Mouse (Mus musculus) kidney, adult 2 months (tissue): ENCODE measurements around the gene Rxfp1. TPM values are rescaled to one million over a fixed set of nuclear protein-coding genes. Genes with fewer than 3 reads are reported as not detected.

Experiments used
- DNase-seq: peaks from one replicate; pipeline ENCODE4 v3.0.0; 2021
- H3K27ac ChIP-seq: fragments of 200-500 bp; 2 replicates; pipeline ENCODE4 v1.5.1; 2012; ENCODE audit warnings: low read depth, low read length, control low read depth, inconsistent platforms; ENCODE audit not compliant: insufficient read depth
- H3K27me3 ChIP-seq: fragments of 200-500 bp; replicated peaks from 2 replicates; pipeline ENCODE4 v1.6.1; 2012; ENCODE audit warnings: mild to moderate bottlenecking, moderate library complexity, low read length, inconsistent platforms; ENCODE audit not compliant: control insufficient read depth, insufficient read depth
- H3K36me3 ChIP-seq: fragments of 200-500 bp; 2 replicates; pipeline ENCODE4 v1.6.1; 2012; ENCODE audit warnings: mild to moderate bottlenecking, moderate library complexity, low read length, inconsistent platforms; ENCODE audit not compliant: control insufficient read depth, insufficient read depth
- H3K4me1 ChIP-seq: fragments of 200-500 bp; 2 replicates; pipeline ENCODE4 v1.6.1; 2011; ENCODE audit warnings: low read length; ENCODE audit not compliant: control insufficient read depth, insufficient read depth
- H3K4me3 ChIP-seq: fragments of 200-500 bp; 2 replicates; pipeline ENCODE4 v1.5.1; 2011; ENCODE audit warnings: mild to moderate bottlenecking, low read depth, low read length, control low read depth; ENCODE audit not compliant: insufficient read depth
- CTCF ChIP-seq: fragments of 200-500 bp; conservative IDR thresholded peaks from 2 replicates; pipeline ENCODE4 v1.5.1; 2011; ENCODE audit warnings: low read depth, mild to moderate bottlenecking, control low read depth, low read length, moderate library complexity, mixed read lengths; ENCODE audit not compliant: insufficient read depth, insufficient read length
- POLR2A ChIP-seq: fragments of 200-500 bp; IDR thresholded peaks from one replicate; pipeline ENCODE4 v1.6.1; 2011; ENCODE audit warnings: low read depth, low read length, control low read depth
- WGBS: fragments of 180-500 bp; shearing (Covaris S2); methylation state at CpG from one replicate; pipeline ENCODE4 v1.1.7; 2018; 5-methylcytosine and 5-hydroxymethylcytosine counted together
- polyA plus RNA-seq: library from polyadenylated mRNA; depleted of rRNA; stranded (reverse); fragments of >200 nt; gene quantifications from 2 replicates; pipeline ENCODE4 v1.2.3, GENCODE M21; 2012

The Rxfp1 gene
- polyA plus RNA-seq, 1 experiment, result 0.09 TPM

- Histone ChIP-seq H3K4me3 (no peak overlapping the region), H3K36me3 (no peaks in the 10 kb centered on the region), H3K27me3 (no peaks in the 10 kb centered on the region), H3K4me1 (peaks cover 6% of the 10 kb centered on the region; the same call in 1 of the 2 replicates), H3K27ac (no peak overlapping the region)
- 54% methylated on average over 16 of the region's 16 CpGs for WGBS
- TF ChIP-seq CTCF (no peak), POLR2A (no peak)
- DNase-seq, result no peak
Observed at GRCm38 (mm10) chr3:79672188-79672587, 65.5 kb downstream of the Rxfp1 start.

DNA sequence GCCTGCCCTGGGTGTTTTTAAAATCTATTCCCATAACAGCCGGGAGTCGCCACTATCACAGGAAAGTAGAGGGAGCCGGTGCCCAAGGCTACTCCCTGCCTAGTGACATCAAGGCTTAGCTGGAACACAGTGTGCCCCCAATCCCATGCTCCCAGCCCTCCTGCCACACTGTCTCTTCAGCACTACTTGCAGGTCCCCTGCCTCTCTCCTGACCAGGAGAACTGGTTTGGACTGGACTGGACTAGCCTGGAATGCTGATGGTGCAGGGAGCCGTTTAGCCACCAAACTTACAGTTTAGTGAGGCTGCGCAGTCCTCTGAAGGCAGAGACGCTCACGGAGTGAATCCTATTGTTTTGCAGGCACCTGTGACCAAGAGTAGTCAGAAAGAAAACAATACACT lies 67.1 kb downstream of the Rxfp1 start:
- 52% methylated on average over 7 of the region's 7 CpGs for WGBS
- Histone ChIP-seq H3K36me3 (no peaks in the 10 kb centered on the region), H3K4me3 (no peak overlapping the region), H3K27ac (no peak overlapping the region), H3K27me3 (no peaks in the 10 kb centered on the region), H3K4me1 (peaks cover 6% of the 10 kb centered on the region; the same call in 1 of the 2 replicates)
- DNase-seq, result peak; percentile 29
- TF ChIP-seq POLR2A, result no peak
- no peak for TF ChIP-seq CTCF

GRCm38 (mm10) chr3:79664787-79665408 lies 72.8 kb downstream of the Rxfp1 start:
- peak; percentile 64 for DNase-seq
- no peaks in the 10 kb centered on the region for H3K27me3 ChIP-seq
- no peaks in the 10 kb centered on the region for H3K4me1 ChIP-seq
- no peak overlapping the region for H3K27ac ChIP-seq
- H3K36me3 ChIP-seq, result no peaks in the 10 kb centered on the region
- WGBS, result 35% methylated on average over 9 of the region's 9 CpGs
- no peak overlapping the region for H3K4me3 ChIP-seq
- TF ChIP-seq POLR2A (no peak), CTCF (peak; percentile 64)

DNA sequence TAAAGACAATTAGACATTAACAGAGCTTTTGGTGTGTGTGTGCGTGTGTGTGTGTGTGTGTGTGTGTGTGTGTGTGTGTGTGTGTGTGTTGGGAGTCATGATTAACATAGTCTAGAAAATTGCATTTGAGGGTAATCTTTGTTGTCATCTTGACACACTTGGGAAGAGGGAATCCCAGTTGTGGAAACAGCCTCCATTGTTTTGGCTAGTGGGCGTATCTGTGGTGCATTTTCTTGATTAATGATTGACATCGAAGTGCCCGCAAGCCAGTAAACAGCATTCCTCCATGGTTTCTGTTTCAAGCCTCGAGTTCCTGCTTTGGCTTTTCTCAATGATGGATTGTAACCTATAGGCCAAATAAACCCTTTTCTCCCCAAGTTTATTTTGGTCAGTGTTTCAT lies 81.0 kb downstream of the Rxfp1 start:
- Histone ChIP-seq H3K27me3 (no peaks in the 10 kb centered on the region; the same call in 1 of the 2 replicates), H3K27ac (no peak overlapping the region), H3K4me3 (no peak overlapping the region), H3K4me1 (no peaks in the 10 kb centered on the region), H3K36me3 (no peaks in the 10 kb centered on the region)
- TF ChIP-seq CTCF (no peak), POLR2A (no peak)
- peak; percentile 6 for DNase-seq
- WGBS, result 40% methylated on average over 5 of the region's 5 CpGs

DNA sequence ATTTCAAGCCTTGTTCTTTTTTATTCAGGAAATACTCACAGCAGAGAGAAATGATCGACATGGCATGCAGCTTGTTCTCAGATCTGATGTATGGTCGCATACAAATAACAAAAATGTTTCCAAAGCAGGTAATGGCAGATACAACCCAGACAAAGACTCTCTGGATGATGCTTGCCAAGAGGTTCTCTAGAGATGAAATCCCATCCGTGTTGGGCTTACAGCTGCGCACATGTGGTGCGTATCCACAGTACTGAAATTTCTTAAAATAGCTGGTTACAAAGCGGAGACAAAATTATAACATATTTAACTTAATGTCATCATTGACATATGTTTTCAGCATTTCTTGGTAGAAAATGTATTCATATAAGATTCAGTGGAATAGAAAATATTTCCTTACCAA lies 85.6 kb downstream of the Rxfp1 start:
- WGBS, result 91% methylated on average over 6 of the region's 6 CpGs
- no peak for TF ChIP-seq POLR2A
- no peak for TF ChIP-seq CTCF
- Histone ChIP-seq H3K27me3 (no peaks in the 10 kb centered on the region), H3K36me3 (no peaks in the 10 kb centered on the region), H3K4me3 (no peak overlapping the region), H3K27ac (no peak overlapping the region), H3K4me1 (no peaks in the 10 kb centered on the region)
- DNase-seq, result no peak

DNA sequence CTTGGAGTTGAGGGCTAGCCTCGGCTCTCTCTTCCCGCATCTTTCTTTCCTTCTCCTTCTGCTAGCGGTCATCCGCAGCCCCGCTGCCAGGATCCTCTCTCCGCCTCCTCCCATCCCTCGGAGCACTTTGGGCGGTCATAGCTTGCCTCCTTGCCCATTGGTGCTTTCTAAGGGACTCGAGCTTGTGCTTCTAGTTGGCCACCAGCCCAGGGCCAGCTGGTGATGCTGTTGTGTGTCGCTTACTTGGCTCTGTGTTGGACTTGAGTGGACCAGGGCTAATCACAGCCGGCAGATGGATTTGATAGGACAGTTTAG lies 108.3 kb downstream of the Rxfp1 start, which contains the start of gene Etfdh:
Gene Etfdh, minus strand, starts transcription at position 85 of the 315 bp plus-strand sequence.
- under 1% methylated on average over 11 of the region's 11 CpGs for WGBS
- Histone ChIP-seq H3K4me1 (peaks cover 4% of the 10 kb centered on the region), H3K27ac (peak within 1 kb of the TSS; percentile 73), H3K27me3 (no peaks in the 10 kb centered on the region), H3K4me3 (peak within 1 kb of the TSS; percentile 66), H3K36me3 (no peaks in the 10 kb centered on the region)
- no peak for TF ChIP-seq POLR2A
- TF ChIP-seq CTCF, result no peak
- DNase-seq, result peak; percentile 75

GRCm38 (mm10) chr3:79628561-79629415 lies 108.9 kb downstream of the Rxfp1 start, which contains the start of gene 4930579G24Rik:
Gene 4930579G24Rik (plus strand): TSS chr3:79629079.
- Histone ChIP-seq H3K27me3 (no peaks in the 10 kb centered on the region), H3K36me3 (no peaks in the 10 kb centered on the region), H3K4me1 (peaks cover 4% of the 10 kb centered on the region), H3K4me3 (peak within 1 kb of the TSS; percentile 66), H3K27ac (peak within 1 kb of the TSS; percentile 73)
- WGBS, result under 1% methylated on average over 60 of the region's 60 CpGs
- TF ChIP-seq CTCF, result no peak
- peak; percentile 73 for TF ChIP-seq POLR2A
- DNase-seq, result peak; percentile 99
